Mouse (Mus musculus) colon, adult 2 months (tissue): ENCODE measurements around the gene Kcne2. TPM values are rescaled to one million over a fixed set of nuclear protein-coding genes. Genes with fewer than 3 reads are reported as not detected.

Source experiments
- polyA plus RNA-seq: library from polyadenylated mRNA; depleted of rRNA; stranded (reverse); fragments of >200 nt; gene quantifications from 2 replicates; pipeline ENCODE4 v1.2.3, GENCODE M21; 2012; rRNA removed

Kcne2 gene
- 0.26 and 0.66 TPM in 2 replicates for polyA plus RNA-seq

DNA sequence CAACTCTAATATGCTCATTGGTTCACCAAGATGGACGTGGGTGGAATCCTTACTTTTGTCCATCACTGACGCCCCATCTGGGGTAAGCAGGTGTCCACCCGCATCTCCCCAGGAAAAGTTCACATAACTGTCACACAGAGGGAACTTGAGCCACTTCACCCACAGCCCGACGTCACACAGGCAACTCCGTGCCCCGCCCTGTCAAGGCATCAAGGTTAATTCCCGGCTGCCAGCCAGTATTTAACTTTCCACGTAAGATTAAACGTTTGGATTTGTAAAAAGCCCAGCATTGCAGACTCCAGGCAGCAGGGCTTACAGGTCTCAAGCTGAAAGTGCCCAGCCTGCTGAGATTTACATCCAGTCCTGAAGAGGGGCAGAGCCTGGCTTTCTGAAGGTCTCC is at the start of gene Kcne2:
Gene Kcne2 (plus strand): TSS at position 289 of the 400 bp plus-strand sequence.

DNA sequence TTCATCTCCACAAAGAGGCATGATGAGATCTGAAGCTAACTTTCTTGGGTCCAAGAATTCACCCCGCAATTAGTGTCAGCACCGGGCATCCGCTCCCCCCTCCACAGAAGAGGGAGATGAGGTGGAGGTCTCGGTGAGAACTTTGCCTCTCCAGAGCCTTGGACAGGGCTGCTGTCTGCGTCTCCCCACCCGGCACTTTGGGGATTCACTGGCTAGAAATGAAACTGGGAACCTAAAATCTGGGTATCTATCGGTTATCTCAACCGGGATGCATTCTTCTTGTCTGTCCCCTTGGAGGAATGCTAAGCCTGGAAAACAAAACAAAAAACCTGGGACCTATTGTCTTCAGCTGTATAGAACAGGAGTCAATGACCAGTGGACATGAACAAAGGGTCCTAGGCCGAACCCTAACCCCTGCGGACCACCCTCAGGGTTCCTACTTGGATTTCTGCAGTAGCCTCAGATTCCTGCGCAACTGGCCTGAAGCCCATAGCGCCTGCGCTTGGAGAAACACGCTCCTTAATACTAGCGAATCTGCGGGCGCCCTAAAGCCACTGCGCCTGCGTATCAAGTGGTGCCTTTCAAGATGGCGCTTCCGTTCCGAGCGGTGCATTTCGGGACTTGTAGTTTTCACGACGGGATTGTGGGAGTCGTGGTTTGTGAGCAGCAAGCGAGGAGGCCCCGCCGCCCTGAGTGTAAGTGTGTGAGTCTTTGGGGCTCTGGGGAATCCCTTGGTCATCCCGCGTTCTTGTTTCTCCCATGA is 8.6 kb downstream of the Kcne2 start, which contains the start of gene Smim11:
Gene Smim11 (plus strand): TSS at position 638 of the 763 bp plus-strand sequence.

DNA sequence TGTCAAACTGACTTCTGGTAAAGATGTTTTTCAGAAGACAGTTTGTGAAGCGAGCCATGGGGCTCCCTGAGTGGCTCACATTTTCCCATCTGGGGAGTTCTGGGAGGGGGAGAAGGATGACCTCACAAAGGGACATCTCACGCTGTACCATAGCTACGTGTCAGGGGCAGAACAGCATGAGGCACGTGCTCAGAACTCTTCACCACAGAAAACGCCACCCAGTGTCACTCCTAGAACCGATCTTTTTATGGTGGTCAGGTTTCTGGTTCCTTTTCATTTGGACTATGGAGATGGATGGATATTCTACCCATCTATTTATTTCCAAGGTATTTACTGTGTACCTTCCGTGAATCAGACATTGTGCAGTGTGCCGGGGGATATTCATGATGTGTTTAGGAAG is 29.2 kb downstream of the Kcne2 start, which contains the start of gene Fam243:
Gene Fam243 (minus strand): TSS at position 101 of the 400 bp plus-strand sequence.

Other genes with a start within 250 kb of the Kcne2 start
- gene Mrps6, start 234.1 kb upstream of the Kcne2 start, polyA plus RNA-seq, result 44.0 and 56.2 TPM in 2 replicates
- 0.09 TPM in 1 of 2 replicates, not detected in the other for gene Gm49711, start 234.1 kb upstream of the Kcne2 start, polyA plus RNA-seq
- gene Slc5a3, start 234.1 kb upstream of the Kcne2 start, polyA plus RNA-seq, result 2.5 and 2.6 TPM in 2 replicates
- gene Smim11, start 8.9 kb downstream of the Kcne2 start, polyA plus RNA-seq, result 23.3 and 45.6 TPM in 2 replicates
- gene Fam243, start 29.1 kb downstream of the Kcne2 start, polyA plus RNA-seq, result not detected in 2 replicates
- not detected in 2 replicates for gene Kcne1, start 67.1 kb downstream of the Kcne2 start, polyA plus RNA-seq
- 11.0 and 13.1 TPM in 2 replicates for gene Rcan1, start 178.5 kb downstream of the Kcne2 start, polyA plus RNA-seq
- 8.2 and 11.9 TPM in 2 replicates for gene Clic6, start 193.3 kb downstream of the Kcne2 start, polyA plus RNA-seq